Mouse (Mus musculus) ES-Bruce4 (cell line): ENCODE data around the gene Mt4. TPM values are rescaled to one million over a fixed set of nuclear protein-coding genes. Genes with fewer than 3 reads are reported as not detected.

Experiments
- H3K27ac ChIP-seq: 2 replicates; pipeline ENCODE4 v1.5.1; 2012; ENCODE audit warnings: low read length, inconsistent platforms; ENCODE audit not compliant: insufficient read depth
- H3K27me3 ChIP-seq: 2 replicates; pipeline ENCODE4 v1.6.1; 2012; ENCODE audit warnings: mild to moderate bottlenecking, low read length, inconsistent platforms; ENCODE audit not compliant: control insufficient read depth, poor library complexity, insufficient read depth, severe bottlenecking
- H3K36me3 ChIP-seq: 2 replicates; pipeline ENCODE4 v1.6.1; 2012; ENCODE audit warnings: inconsistent platforms, mild to moderate bottlenecking, low read length, moderate library complexity; ENCODE audit not compliant: control insufficient read depth, poor library complexity, insufficient read depth, severe bottlenecking
- H3K4me1 ChIP-seq: one replicate; pipeline ENCODE4 v1.8.1; 2011; ENCODE audit warnings: low read length; ENCODE audit not compliant: control insufficient read depth, insufficient read depth
- H3K4me3 ChIP-seq: 2 replicates; pipeline ENCODE4 v1.5.1; 2011; ENCODE audit warnings: low read depth, mild to moderate bottlenecking, low read length
- H3K9ac ChIP-seq: 2 replicates; pipeline ENCODE4 v1.6.1; 2012; ENCODE audit warnings: low read depth, mild to moderate bottlenecking, inconsistent platforms; ENCODE audit not compliant: poor library complexity, severe bottlenecking
- H3K9me3 ChIP-seq: replicated peaks from 2 replicates; pipeline ENCODE4 v1.6.1; 2012; ENCODE audit warnings: mild to moderate bottlenecking, low read length, inconsistent platforms; ENCODE audit not compliant: control insufficient read depth, poor library complexity, insufficient read depth, severe bottlenecking
- CTCF ChIP-seq: IDR thresholded peaks from one replicate; pipeline ENCODE4 v1.8.1; 2011; ENCODE audit warnings: low read depth, low read length
- EP300 ChIP-seq: IDR thresholded peaks from 2 replicates; pipeline ENCODE4 v1.6.1; 2011; ENCODE audit warnings: low read depth, low read length; ENCODE audit not compliant: insufficient read depth
- POLR2A ChIP-seq: IDR thresholded peaks from one replicate; pipeline ENCODE4 v1.8.1; 2011; ENCODE audit warnings: low read length; ENCODE audit not compliant: insufficient read depth
- polyA plus RNA-seq: library from polyadenylated mRNA; stranded (reverse); fragments of >200 nt; gene quantifications from 2 replicates; pipeline ENCODE4 v1.2.4, GENCODE M21; 2011; ENCODE audit warnings: low read depth; ENCODE audit not compliant: missing spikeins, insufficient read depth, insufficient read length

Gene Mt4
- polyA plus RNA-seq, 1 experiment: not detected

- TF ChIP-seq POLR2A: no peak
- TF ChIP-seq EP300: no peak
- no peak for TF ChIP-seq CTCF
- H3K27ac ChIP-seq: no peak overlapping the region
- H3K36me3 ChIP-seq: no peaks in the 10 kb centered on the region
- no peaks in the 10 kb centered on the region; the same call in 1 of the 2 replicates for H3K27me3 ChIP-seq
- peaks cover 3% of the 10 kb centered on the region for H3K4me1 ChIP-seq
- H3K9me3 ChIP-seq: no peaks in the 10 kb centered on the region
- no peak overlapping the region for H3K4me3 ChIP-seq
- H3K9ac ChIP-seq: no peak overlapping the region
Observed at GRCm38 (mm10) chr8:94140266-94140795, 3.3 kb downstream of the Mt4 start.

DNA sequence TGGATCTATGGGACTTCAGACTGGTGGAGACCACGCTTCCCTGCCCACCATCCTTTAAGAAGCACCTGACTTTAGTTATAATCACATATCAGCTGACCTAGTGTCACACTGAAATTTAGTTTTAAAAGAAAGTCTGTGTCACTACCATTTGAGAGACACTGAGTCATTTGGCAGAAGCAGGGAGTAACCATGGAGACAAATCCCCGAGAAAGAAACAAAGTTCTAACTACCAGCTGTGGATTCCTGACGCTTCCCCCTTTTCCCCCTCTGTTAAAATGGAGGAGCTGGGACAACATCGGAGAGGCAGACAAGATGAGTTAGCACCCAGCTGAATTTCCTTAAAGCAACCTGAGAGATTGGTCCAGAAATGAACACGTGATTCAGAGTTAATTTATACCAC lies 11.2 kb downstream of the Mt4 start:
- no peaks in the 10 kb centered on the region for H3K36me3 ChIP-seq
- no peaks in the 10 kb centered on the region for H3K9me3 ChIP-seq
- H3K9ac ChIP-seq: no peak overlapping the region
- no peaks in the 10 kb centered on the region; the same call in 1 of the 2 replicates for H3K27me3 ChIP-seq
- TF ChIP-seq POLR2A (no peak), EP300 (no peak), CTCF (no peak)
- H3K4me3 ChIP-seq: no peak overlapping the region
- peaks cover 2% of the 10 kb centered on the region for H3K4me1 ChIP-seq
- no peak overlapping the region for H3K27ac ChIP-seq

DNA sequence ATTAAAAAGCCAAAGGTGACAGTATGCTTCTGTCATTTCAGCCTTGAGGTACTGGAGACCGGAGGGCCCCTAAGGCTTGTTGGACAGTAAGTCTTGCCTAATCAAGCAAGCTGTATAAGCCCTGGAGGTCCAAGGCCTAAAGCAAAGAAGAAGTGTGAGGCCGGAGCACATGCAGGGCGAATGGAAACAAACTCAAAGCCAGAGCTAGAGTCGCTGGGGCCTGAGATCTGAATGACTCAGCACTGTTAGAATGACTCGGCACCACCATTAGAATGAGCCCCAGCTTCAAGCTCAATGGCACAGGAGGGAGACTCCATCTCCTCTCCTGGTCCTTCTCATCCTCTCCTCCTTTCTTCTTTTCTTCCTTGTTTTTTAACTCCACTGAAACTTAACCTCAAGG lies 13.9 kb downstream of the Mt4 start:
- no peaks in the 10 kb centered on the region for H3K36me3 ChIP-seq
- no peak for TF ChIP-seq CTCF
- no peaks in the 10 kb centered on the region for H3K9me3 ChIP-seq
- peaks cover 10% of the 10 kb centered on the region for H3K4me1 ChIP-seq
- no peak overlapping the region for H3K9ac ChIP-seq
- H3K27ac ChIP-seq: no peak overlapping the region
- H3K4me3 ChIP-seq: no peak overlapping the region
- no peaks in the 10 kb centered on the region for H3K27me3 ChIP-seq

- H3K27me3 ChIP-seq: no peaks in the 10 kb centered on the region
- no peaks in the 10 kb centered on the region for H3K36me3 ChIP-seq
- H3K4me3 ChIP-seq: peak within 1 kb of the TSS; percentile 65
- H3K9me3 ChIP-seq: no peaks in the 10 kb centered on the region
- peak within 1 kb of the TSS; percentile 28; the same call in 1 of the 2 replicates for H3K9ac ChIP-seq
- peaks cover 10% of the 10 kb centered on the region for H3K4me1 ChIP-seq
- TF ChIP-seq EP300 (no peak), CTCF (peak; percentile 9)
- no peak within 1 kb of the TSS for H3K27ac ChIP-seq
Observed at GRCm38 (mm10) chr8:94152513-94153300, 15.7 kb downstream of the Mt4 start, which contains the start of gene Mt3. Gene Mt3 (plus strand): TSS chr8:94152607.

DNA sequence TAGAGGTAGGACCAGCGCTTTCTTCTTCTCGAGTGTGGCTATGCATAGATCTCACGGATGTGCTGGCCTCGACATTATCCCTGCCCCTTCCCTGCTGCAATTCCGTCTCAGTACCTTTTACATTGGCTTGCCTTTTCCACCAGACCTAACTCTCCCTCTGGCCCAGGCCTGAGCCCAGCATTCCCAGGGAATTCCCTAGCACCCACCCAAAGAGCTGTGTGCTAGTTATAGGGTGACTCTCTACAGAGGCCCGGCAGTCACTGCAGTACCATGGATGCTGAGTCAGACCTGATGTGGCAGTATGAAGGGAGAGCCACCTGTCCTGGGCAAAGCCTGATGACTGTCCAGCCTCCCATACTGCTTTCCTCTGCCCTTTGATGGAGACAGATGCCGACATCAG lies 16.5 kb downstream of the Mt4 start:
- Histone ChIP-seq H3K27me3 (no peaks in the 10 kb centered on the region), H3K4me3 (peak overlapping the region; percentile 8), H3K27ac (no peak overlapping the region)

DNA sequence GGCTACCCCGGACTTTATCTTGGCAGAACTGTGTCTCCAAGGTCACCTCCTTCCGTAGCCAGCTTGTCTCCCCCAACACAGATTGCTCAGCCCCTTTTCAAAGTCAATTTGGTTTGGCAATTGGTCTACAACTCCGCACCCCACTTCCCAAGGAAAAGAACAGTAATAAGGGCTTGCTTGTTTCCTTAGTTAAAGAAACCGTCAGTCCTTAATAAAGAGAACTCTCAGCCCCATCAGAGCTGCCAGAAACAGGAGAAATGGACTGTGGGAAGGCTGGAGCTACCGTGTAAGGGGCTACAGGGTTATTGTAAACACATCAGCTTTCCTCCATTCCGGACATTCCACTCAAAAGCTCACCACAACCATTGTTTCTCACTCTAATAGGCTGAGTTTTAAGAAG lies 17.5 kb downstream of the Mt4 start:
- Histone ChIP-seq H3K36me3 (no peaks in the 10 kb centered on the region), H3K27ac (no peak overlapping the region), H3K4me1 (peaks cover 10% of the 10 kb centered on the region), H3K9ac (no peak overlapping the region), H3K9me3 (no peaks in the 10 kb centered on the region), H3K4me3 (no peak overlapping the region), H3K27me3 (no peaks in the 10 kb centered on the region)
- no peak for TF ChIP-seq POLR2A
- no peak for TF ChIP-seq CTCF
- TF ChIP-seq EP300: no peak

More for the DNA sequence above, 16.5 kb downstream of the Mt4 start:
- H3K4me1 ChIP-seq: peaks cover 10% of the 10 kb centered on the region
- H3K36me3 ChIP-seq: no peaks in the 10 kb centered on the region
- no peak for TF ChIP-seq POLR2A
- no peaks in the 10 kb centered on the region for H3K9me3 ChIP-seq
- H3K9ac ChIP-seq: no peak overlapping the region
